Mouse (Mus musculus): Measurements from ENCODE around the gene Gm11634. TPM values are rescaled to one million over a fixed set of nuclear protein-coding genes. Genes with fewer than 3 reads are reported as not detected.
"Not testable (repeated sequence)": the region's sequence is repeated elsewhere in the genome, so short reads cannot be mapped to it uniquely, and the experiment has no call there.

Gm11634 gene
- not detected in 2 replicates for polyA plus RNA-seq (2014; fragmentation: Nextera tagmentation; extraction: Ambion mirVana)

GRCm38 (mm10) chr11:101599156-101599555 is at the start of gene Gm11634:
Gene Gm11634 (minus strand): TSS chr11:101599256.
- 76% methylated on average over 6 of the region's 6 CpGs for WGBS
- DNase-seq: no peak
- H3K36me3 ChIP-seq (ENCODE audit: control insufficient read depth, insufficient read depth, low read length): no peaks in the 10 kb centered on the region

GRCm38 (mm10) chr11:101647093-101647492 is 48.0 kb upstream of the Gm11634 start:
- not testable (repeated sequence) for H3K4me1 ChIP-seq (ENCODE audit: control insufficient read depth, insufficient read depth, low read length); H3K27ac ChIP-seq (replicated peaks; ENCODE audit: low read depth, low read length); H3K9ac ChIP-seq (replicated peaks; ENCODE audit: low read length); H3K4me3 ChIP-seq (replicated peaks; ENCODE audit: low read depth, low read length); H3K36me3 ChIP-seq (ENCODE audit: control insufficient read depth, insufficient read depth, low read length); H3K9me3 ChIP-seq (ENCODE audit: control insufficient read depth, low read length); DNase-seq; H3K27me3 ChIP-seq (ENCODE audit: control insufficient read depth, insufficient read depth, low read length); ATAC-seq (ENCODE audit: low FRiP score, low TSS enrichment); H3K4me2 ChIP-seq (ENCODE audit: low read length)
- 96% methylated on average over 10 of the region's 10 CpGs for WGBS

More at GRCm38 (mm10) chr11:101599156-101599555, at the start of gene Gm11634:
- Histone ChIP-seq H3K4me3 (replicated peaks; ENCODE audit: low read depth, low read length) (no peak within 1 kb of the TSS), H3K27me3 (ENCODE audit: control insufficient read depth, insufficient read depth, low read length) (no peaks in the 10 kb centered on the region), H3K9ac (replicated peaks; ENCODE audit: low read length) (no peak within 1 kb of the TSS; the same call in 1 of the 2 replicates), H3K4me2 (ENCODE audit: low read length) (no peak within 1 kb of the TSS), H3K4me1 (ENCODE audit: control insufficient read depth, insufficient read depth, low read length) (peaks cover under 1% of the 10 kb centered on the region; the same call in 1 of the 2 replicates), H3K27ac (replicated peaks; ENCODE audit: low read depth, low read length) (no peak within 1 kb of the TSS), H3K9me3 (ENCODE audit: control insufficient read depth, low read length) (no peaks in the 10 kb centered on the region)
- ATAC-seq (ENCODE audit: low FRiP score, low TSS enrichment): no peak

GRCm38 (mm10) chr11:101646283-101646794 is 47.3 kb upstream of the Gm11634 start:
- Histone ChIP-seq H3K9ac (replicated peaks; ENCODE audit: low read length) (peak overlapping the region; percentile 20; the same call in 1 of the 2 replicates), H3K4me3 (replicated peaks; ENCODE audit: low read depth, low read length) (peak overlapping the region; percentile 28), H3K27ac (replicated peaks; ENCODE audit: low read depth, low read length) (peak overlapping the region; percentile 91), H3K4me2 (ENCODE audit: low read length) (peak overlapping the region; percentile 41)
- 14% methylated on average over 12 of the region's 16 CpGs for WGBS
- ATAC-seq (ENCODE audit: low FRiP score, low TSS enrichment); H3K36me3 ChIP-seq (ENCODE audit: control insufficient read depth, insufficient read depth, low read length); H3K27me3 ChIP-seq (ENCODE audit: control insufficient read depth, insufficient read depth, low read length); H3K9me3 ChIP-seq (ENCODE audit: control insufficient read depth, low read length); H3K4me1 ChIP-seq (ENCODE audit: control insufficient read depth, insufficient read depth, low read length): not testable (repeated sequence)
- DNase-seq: peak; percentile 35

GRCm38 (mm10) chr11:101645411-101646282 is 46.6 kb upstream of the Gm11634 start:
- WGBS: under 1% methylated on average over 43 of the region's 56 CpGs
- peak overlapping the region; percentile 41 for H3K4me2 ChIP-seq (ENCODE audit: low read length)
- H3K9me3 ChIP-seq (ENCODE audit: control insufficient read depth, low read length); H3K36me3 ChIP-seq (ENCODE audit: control insufficient read depth, insufficient read depth, low read length); H3K27me3 ChIP-seq (ENCODE audit: control insufficient read depth, insufficient read depth, low read length); H3K4me1 ChIP-seq (ENCODE audit: control insufficient read depth, insufficient read depth, low read length): not testable (repeated sequence)
- DNase-seq (peak; percentile 91), ATAC-seq (ENCODE audit: low FRiP score, low TSS enrichment) (peak; percentile 86)
- peak overlapping the region; percentile 28 for H3K4me3 ChIP-seq (replicated peaks; ENCODE audit: low read depth, low read length)
- peak overlapping the region; percentile 91 for H3K27ac ChIP-seq (replicated peaks; ENCODE audit: low read depth, low read length)
- peak overlapping the region; percentile 20; the same call in 1 of the 2 replicates for H3K9ac ChIP-seq (replicated peaks; ENCODE audit: low read length)

- not testable (repeated sequence) for H3K9ac ChIP-seq (replicated peaks; ENCODE audit: low read length); H3K36me3 ChIP-seq (ENCODE audit: control insufficient read depth, insufficient read depth, low read length); H3K4me2 ChIP-seq (ENCODE audit: low read length); H3K4me3 ChIP-seq (replicated peaks; ENCODE audit: low read depth, low read length); H3K9me3 ChIP-seq (ENCODE audit: control insufficient read depth, low read length); ATAC-seq (ENCODE audit: low FRiP score, low TSS enrichment); H3K4me1 ChIP-seq (ENCODE audit: control insufficient read depth, insufficient read depth, low read length); H3K27me3 ChIP-seq (ENCODE audit: control insufficient read depth, insufficient read depth, low read length)
- 3% methylated on average over 4 of the region's 4 CpGs for WGBS
- H3K27ac ChIP-seq (replicated peaks; ENCODE audit: low read depth, low read length): peak overlapping the region; percentile 60
- peak; percentile 31 for DNase-seq
Observed at GRCm38 (mm10) chr11:101645043-101645410, 46.0 kb upstream of the Gm11634 start.

- WGBS: 61% methylated on average over 3 of the region's 3 CpGs
- Histone ChIP-seq H3K27ac (replicated peaks; ENCODE audit: low read depth, low read length) (no peak overlapping the region; the same call in 1 of the 2 replicates), H3K4me2 (ENCODE audit: low read length) (no peak overlapping the region), H3K27me3 (ENCODE audit: control insufficient read depth, insufficient read depth, low read length) (no peaks in the 10 kb centered on the region), H3K36me3 (ENCODE audit: control insufficient read depth, insufficient read depth, low read length) (no peaks in the 10 kb centered on the region), H3K9ac (replicated peaks; ENCODE audit: low read length) (no peak overlapping the region), H3K4me3 (replicated peaks; ENCODE audit: low read depth, low read length) (no peak overlapping the region), H3K9me3 (ENCODE audit: control insufficient read depth, low read length) (no peaks in the 10 kb centered on the region), H3K4me1 (ENCODE audit: control insufficient read depth, insufficient read depth, low read length) (no peaks in the 10 kb centered on the region)
- DNase-seq: no peak
- no peak for ATAC-seq (ENCODE audit: low FRiP score, low TSS enrichment)
Observed at GRCm38 (mm10) chr11:101644591-101644990, 45.5 kb upstream of the Gm11634 start.

- Histone ChIP-seq H3K36me3 (ENCODE audit: control insufficient read depth, insufficient read depth, low read length) (no peaks in the 10 kb centered on the region), H3K27ac (replicated peaks; ENCODE audit: low read depth, low read length) (no peak overlapping the region), H3K4me3 (replicated peaks; ENCODE audit: low read depth, low read length) (no peak overlapping the region), H3K4me1 (ENCODE audit: control insufficient read depth, insufficient read depth, low read length) (no peaks in the 10 kb centered on the region), H3K9ac (replicated peaks; ENCODE audit: low read length) (no peak overlapping the region), H3K27me3 (ENCODE audit: control insufficient read depth, insufficient read depth, low read length) (no peaks in the 10 kb centered on the region), H3K9me3 (ENCODE audit: control insufficient read depth, low read length) (no peaks in the 10 kb centered on the region), H3K4me2 (ENCODE audit: low read length) (no peak overlapping the region)
- ATAC-seq (ENCODE audit: low FRiP score, low TSS enrichment) (no peak), DNase-seq (no peak)
- 40% methylated on average over 5 of the region's 5 CpGs for WGBS
Observed at GRCm38 (mm10) chr11:101642931-101643330, 43.9 kb upstream of the Gm11634 start.

GRCm38 (mm10) chr11:101641710-101642642 is 42.9 kb upstream of the Gm11634 start:
- 7% methylated on average over 13 of the region's 26 CpGs for WGBS
- H3K27me3 ChIP-seq (ENCODE audit: control insufficient read depth, insufficient read depth, low read length); H3K36me3 ChIP-seq (ENCODE audit: control insufficient read depth, insufficient read depth, low read length); H3K4me1 ChIP-seq (ENCODE audit: control insufficient read depth, insufficient read depth, low read length); H3K9me3 ChIP-seq (ENCODE audit: control insufficient read depth, low read length); H3K4me3 ChIP-seq (replicated peaks; ENCODE audit: low read depth, low read length): not testable (repeated sequence)
- ATAC-seq (ENCODE audit: low FRiP score, low TSS enrichment): peak; percentile 75
- H3K4me2 ChIP-seq (ENCODE audit: low read length): peak overlapping the region; percentile 52
- peak overlapping the region; percentile 46; the same call in 1 of the 2 replicates for H3K9ac ChIP-seq (replicated peaks; ENCODE audit: low read length)
- DNase-seq: peak; percentile 68
- peak overlapping the region; percentile 82 for H3K27ac ChIP-seq (replicated peaks; ENCODE audit: low read depth, low read length)

Data from midbrain, embryonic 14.5 days (tissue).